Mouse (Mus musculus): Measurements from ENCODE around the gene Fnbp4.

DNA sequence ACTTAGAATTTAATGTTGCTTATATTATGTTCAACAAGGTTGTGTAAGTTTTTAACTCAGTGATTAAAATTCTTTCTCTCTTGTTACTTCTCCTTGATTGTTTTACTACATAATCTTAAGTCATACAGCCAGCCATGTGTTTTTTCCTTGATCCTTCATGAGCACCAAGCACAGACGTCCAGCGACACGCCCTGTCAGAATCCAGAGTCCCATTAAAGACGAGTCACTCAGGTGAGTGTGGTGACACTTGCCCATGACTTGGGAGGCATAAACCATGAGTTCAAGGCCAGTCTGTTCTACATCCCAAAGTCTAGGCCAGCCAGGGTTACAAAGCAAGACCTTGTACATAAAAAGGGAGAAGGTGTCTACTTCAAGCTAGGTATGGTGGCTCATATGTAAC, 71.0 kb downstream of the Fnbp4 start:
- TF ChIP-seq POLR2A (IDR thresholded peaks at IDR 0.05; ENCODE audit: low read depth, low read length) (no peak), CTCF (conservative IDR thresholded peaks at IDR 0.05; ENCODE audit: insufficient read depth, insufficient read length, low read depth, low read length) (no peak)
